13 mouse cellular contexts compared by ENCODE assay signal in genomic region chr2:55263847-55264449, GRCm38 (mm10).
"Had no signal": no experiment of that assay in that cellular context is flagged by ENCODE, and none has a peak within 500 bp of the region (broad histone marks: within the 10 kb centered on the region; RNA-seq: fewer than 3 reads in every experiment).

No protein-coding gene starts in this region.

- H3K27ac ChIP-seq: left cerebral cortex, adult 2 months; limb, embryonic 15.5 days; liver, embryonic 12.5 days; macrophage; stomach, embryonic 15.5 days had no signal

- H3K9me3 ChIP-seq: limb, embryonic 15.5 days; liver, embryonic 12.5 days; megakaryocyte, embryonic 14.5 days; stomach, embryonic 15.5 days had no signal

- H3K4me1 ChIP-seq: limb, embryonic 15.5 days; liver, embryonic 12.5 days; megakaryocyte, embryonic 14.5 days; stomach, embryonic 15.5 days had no signal

- H3K9ac ChIP-seq: limb, embryonic 15.5 days; liver, embryonic 12.5 days; lung, embryonic 14.5 days; stomach, embryonic 15.5 days had no signal

- H3K4me3 ChIP-seq: left cerebral cortex, adult 2 months; limb, embryonic 15.5 days; liver, embryonic 12.5 days; megakaryocyte, embryonic 14.5 days; stomach, embryonic 15.5 days had no signal

- H3K36me3 ChIP-seq: limb, embryonic 15.5 days; liver, embryonic 12.5 days; stomach, embryonic 15.5 days had no signal

- DNase-seq: kidney, adult 8-10 months; kidney, postnatal 25 days; lung, embryonic 14.5 days; lung, postnatal 10 days; right cerebral cortex, postnatal 14 days; thymus, postnatal 36 days had no signal

- H3K27me3 ChIP-seq: limb, embryonic 15.5 days; liver, embryonic 12.5 days; megakaryocyte, embryonic 14.5 days; stomach, embryonic 15.5 days had no signal

- H3K4me2 ChIP-seq: limb, embryonic 15.5 days; liver, embryonic 12.5 days; lung, embryonic 14.5 days; stomach, embryonic 15.5 days had no signal

- ATAC-seq: intestine, embryonic 16.5 days; liver, embryonic 12.5 days had no signal
